Mouse (Mus musculus) heart, embryonic 12.5 days (tissue): ENCODE measurements at regions not wholly inside any gene's neighbourhood (a gene's known extent, or its start where the extent isn't known, plus 50 kb on each side); places are given as distances from the start of the nearest gene placed in this dataset.

Source experiments
- ATAC-seq: fragments of 200-750 bp; cut with Nextera tagmentation; 2 replicates; pipeline ENCODE4 v1.8.0; 2017; ENCODE audit warnings: moderate TSS enrichment, moderate library complexity; ENCODE audit not compliant: insufficient number of reproducible peaks, low FRiP score
- H3K27ac ChIP-seq: fragments of 300-500 bp; sonication (generic); 2 replicates; pipeline ENCODE4 v1.5.1; 2016; ENCODE audit warnings: mild to moderate bottlenecking, moderate library complexity; ENCODE audit not compliant: poor library complexity, severe bottlenecking
- H3K27me3 ChIP-seq: fragments of 300-500 bp; sonication (generic); replicated peaks from 2 replicates; pipeline ENCODE4 v1.6.1; 2016; ENCODE audit warnings: mild to moderate bottlenecking, moderate library complexity
- H3K36me3 ChIP-seq: fragments of 300-500 bp; sonication (generic); 2 replicates; pipeline ENCODE4 v1.6.1; 2016; ENCODE audit warnings: mild to moderate bottlenecking, moderate library complexity
- H3K4me1 ChIP-seq: fragments of 300-500 bp; sonication (generic); replicated peaks from 2 replicates; pipeline ENCODE4 v1.6.1; 2016; ENCODE audit warnings: mild to moderate bottlenecking
- H3K4me2 ChIP-seq: fragments of 300-500 bp; sonication (generic); 2 replicates; pipeline ENCODE4 v1.6.1; 2016; ENCODE audit warnings: mild to moderate bottlenecking, moderate library complexity
- H3K4me3 ChIP-seq: fragments of 300-500 bp; sonication (generic); 2 replicates; pipeline ENCODE4 v1.5.1; 2016; ENCODE audit warnings: mild to moderate bottlenecking
- H3K9ac ChIP-seq: fragments of 300-500 bp; sonication (generic); 2 replicates; pipeline ENCODE4 v1.6.1; 2016; ENCODE audit warnings: mild to moderate bottlenecking, moderate library complexity
- H3K9me3 ChIP-seq: fragments of 300-500 bp; sonication (generic); replicated peaks from 2 replicates; pipeline ENCODE4 v1.6.1; 2016; ENCODE audit warnings: mild to moderate bottlenecking, moderate library complexity
- WGBS: fragments of 180-500 bp; shearing (Covaris S2); methylation state at CpG from one replicate; pipeline ENCODE4 v1.1.7; 2016; 5-methylcytosine and 5-hydroxymethylcytosine counted together

DNA sequence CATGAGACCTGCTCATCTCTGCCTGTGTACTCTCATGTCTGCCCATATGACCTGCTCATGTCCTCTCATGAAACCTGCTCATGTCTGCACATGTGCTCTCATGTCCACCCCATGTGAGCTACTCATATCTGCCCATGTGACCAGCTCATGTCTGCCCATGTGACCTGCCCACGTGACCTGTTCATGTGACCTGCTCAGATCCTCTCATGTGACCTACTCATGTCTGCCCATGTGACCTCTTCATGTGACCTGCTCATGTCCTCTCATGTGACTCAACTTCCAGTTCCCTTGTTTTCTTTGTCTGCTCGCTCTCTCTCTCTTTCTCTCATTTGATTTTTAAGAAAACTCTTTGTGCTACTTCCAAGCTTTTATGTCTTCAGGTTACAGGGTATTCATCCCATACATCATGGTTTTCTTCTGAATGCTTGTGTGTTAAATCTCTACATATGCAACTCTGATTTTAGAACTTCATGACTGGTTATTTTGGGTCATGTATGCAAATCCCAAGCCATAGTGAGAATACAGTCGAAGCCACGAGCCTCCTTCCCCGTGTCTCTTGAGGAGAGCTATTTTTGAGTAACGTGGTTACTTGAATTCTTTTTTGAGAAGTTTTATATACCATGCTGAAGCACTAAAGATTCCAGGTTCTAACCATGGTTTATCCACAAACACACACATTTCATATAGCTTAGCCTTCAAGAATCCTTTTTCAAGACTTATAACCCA, 60.7 kb upstream of the Phactr1 start:
- no peaks in the 10 kb centered on the region for H3K36me3 ChIP-seq
- 83% methylated on average over 6 of the region's 6 CpGs for WGBS
- no peak overlapping the region for H3K9ac ChIP-seq
- H3K9me3 ChIP-seq, result no peaks in the 10 kb centered on the region
- H3K27me3 ChIP-seq, result no peaks in the 10 kb centered on the region
- H3K4me1 ChIP-seq, result no peaks in the 10 kb centered on the region
- no peak for ATAC-seq
- H3K4me3 ChIP-seq, result no peak overlapping the region
- H3K27ac ChIP-seq, result no peak overlapping the region
- no peak overlapping the region for H3K4me2 ChIP-seq

GRCm38 (mm10) chr13:42623491-42623890, 56.9 kb upstream of the Phactr1 start:
- 43% methylated on average over 5 of the region's 5 CpGs for WGBS
- no peaks in the 10 kb centered on the region for H3K9me3 ChIP-seq
- no peak for ATAC-seq

More at GRCm38 (mm10) chr13:42623491-42623890, 56.9 kb upstream of the Phactr1 start:
- H3K4me2 ChIP-seq, result no peak overlapping the region
- no peak overlapping the region for H3K9ac ChIP-seq
- H3K27me3 ChIP-seq, result no peaks in the 10 kb centered on the region
- no peak overlapping the region for H3K4me3 ChIP-seq
- H3K4me1 ChIP-seq, result no peaks in the 10 kb centered on the region
- no peaks in the 10 kb centered on the region for H3K36me3 ChIP-seq
- H3K27ac ChIP-seq, result no peak overlapping the region
